Mouse (Mus musculus) hindbrain, embryonic 12.5 days (tissue): ENCODE data around the gene Nsd2. TPM values are rescaled to one million over a fixed set of nuclear protein-coding genes. Genes with fewer than 3 reads are reported as not detected.

ENCODE experiments used
- ATAC-seq: fragments of 200-750 bp; cut with Nextera tagmentation; 2 replicates; pipeline ENCODE4 v1.8.0; 2017; ENCODE audit warnings: moderate TSS enrichment; ENCODE audit not compliant: low FRiP score
- H3K27ac ChIP-seq: fragments of 300-500 bp; sonication (generic); 2 replicates; pipeline ENCODE4 v1.5.1; 2016; ENCODE audit warnings: mild to moderate bottlenecking
- H3K27me3 ChIP-seq: fragments of 300-500 bp; sonication (generic); 2 replicates; pipeline ENCODE4 v1.6.1; 2016; ENCODE audit warnings: mild to moderate bottlenecking
- H3K36me3 ChIP-seq: fragments of 300-500 bp; sonication (generic); 2 replicates; pipeline ENCODE4 v1.6.1; 2016; ENCODE audit warnings: mild to moderate bottlenecking
- H3K4me1 ChIP-seq: fragments of 300-500 bp; sonication (generic); 2 replicates; pipeline ENCODE4 v1.6.1; 2016
- H3K4me2 ChIP-seq: fragments of 300-500 bp; sonication (generic); replicated peaks from 2 replicates; pipeline ENCODE4 v1.6.1; 2016; ENCODE audit warnings: mild to moderate bottlenecking
- H3K4me3 ChIP-seq: fragments of 300-500 bp; sonication (generic); 2 replicates; pipeline ENCODE4 v1.5.1; 2016; ENCODE audit warnings: mild to moderate bottlenecking
- H3K9ac ChIP-seq: fragments of 300-500 bp; sonication (generic); 2 replicates; pipeline ENCODE4 v1.6.1; 2016; ENCODE audit warnings: mild to moderate bottlenecking, moderate library complexity
- H3K9me3 ChIP-seq: fragments of 300-500 bp; sonication (generic); replicated peaks from 2 replicates; pipeline ENCODE4 v1.6.1; 2016; ENCODE audit warnings: mild to moderate bottlenecking
- WGBS: fragments of 180-500 bp; shearing (Covaris S2); methylation state at CpG from one replicate; pipeline ENCODE4 v1.1.7; 2016; 5-methylcytosine and 5-hydroxymethylcytosine counted together
- polyA plus RNA-seq: library from polyadenylated mRNA; unstranded; fragments of >200 nt; fragmentation: Nextera tagmentation; extraction: Ambion mirVana; gene quantifications from 2 replicates; pipeline ENCODE4 v1.2.1, GENCODE M21; 2016

The Nsd2 gene
- polyA plus RNA-seq, result 98.9 and 104 TPM in 2 replicates

- peak within 1 kb of the TSS; percentile 63 for H3K4me2 ChIP-seq
- H3K4me3 ChIP-seq, result peak within 1 kb of the TSS; percentile 91
- H3K9ac ChIP-seq, result peak within 1 kb of the TSS; percentile 96
- no peaks in the 10 kb centered on the region for H3K36me3 ChIP-seq
- H3K9me3 ChIP-seq, result no peaks in the 10 kb centered on the region
- H3K27ac ChIP-seq, result peak within 1 kb of the TSS; percentile 99
- no peaks in the 10 kb centered on the region for H3K27me3 ChIP-seq
- H3K4me1 ChIP-seq, result peaks cover 48% of the 10 kb centered on the region
- WGBS, result under 1% methylated on average over 101 of the region's 136 CpGs
- ATAC-seq, result peak; percentile 81
Observed at GRCm38 (mm10) chr5:33819876-33820732, at the start of gene Nsd2. Gene Nsd2, plus strand, starts transcription at chr5:33820725.

- no peaks in the 10 kb centered on the region for H3K27me3 ChIP-seq
- no peak overlapping the region for H3K4me2 ChIP-seq
- no peak for ATAC-seq
- no peak overlapping the region for H3K27ac ChIP-seq
- peaks cover 14% of the 10 kb centered on the region for H3K4me1 ChIP-seq
- no peaks in the 10 kb centered on the region for H3K9me3 ChIP-seq
- peaks cover 25% of the 10 kb centered on the region for H3K36me3 ChIP-seq
- H3K9ac ChIP-seq, result no peak overlapping the region
- H3K4me3 ChIP-seq, result no peak overlapping the region
Observed at GRCm38 (mm10) chr5:33777195-33777594, 43.3 kb upstream of the Nsd2 start.

- Histone ChIP-seq H3K4me1 (peaks cover 20% of the 10 kb centered on the region), H3K9me3 (no peaks in the 10 kb centered on the region), H3K36me3 (peaks cover 11% of the 10 kb centered on the region), H3K27me3 (no peaks in the 10 kb centered on the region), H3K9ac (peak overlapping the region; percentile 69), H3K4me2 (peak overlapping the region; percentile 87), H3K4me3 (peak overlapping the region; percentile 79), H3K27ac (peak overlapping the region; percentile 88)
- peak; percentile 7; the same call in 1 of the 2 replicates for ATAC-seq
- WGBS, result 5% methylated on average over 11 of the region's 11 CpGs
Observed at GRCm38 (mm10) chr5:33781964-33782344, 38.6 kb upstream of the Nsd2 start.

GRCm38 (mm10) chr5:33782345-33782998 lies 38.1 kb upstream of the Nsd2 start, which contains the start of gene Letm1:
Gene Letm1, minus strand, starts transcription at chr5:33782817.
- peak within 1 kb of the TSS; percentile 87 for H3K4me2 ChIP-seq
- H3K9me3 ChIP-seq, result no peaks in the 10 kb centered on the region
- no peaks in the 10 kb centered on the region for H3K27me3 ChIP-seq
- H3K4me3 ChIP-seq, result peak within 1 kb of the TSS; percentile 79
- under 1% methylated on average over 59 of the region's 65 CpGs for WGBS
- peak within 1 kb of the TSS; percentile 88 for H3K27ac ChIP-seq
- H3K9ac ChIP-seq, result peak within 1 kb of the TSS; percentile 69
- H3K36me3 ChIP-seq, result peaks cover 6% of the 10 kb centered on the region
- peaks cover 20% of the 10 kb centered on the region for H3K4me1 ChIP-seq
- peak; percentile 100 for ATAC-seq

- peak overlapping the region; percentile 69 for H3K9ac ChIP-seq
- H3K4me3 ChIP-seq, result peak overlapping the region; percentile 79
- peaks cover under 1% of the 10 kb centered on the region for H3K36me3 ChIP-seq
- H3K4me1 ChIP-seq, result peaks cover 20% of the 10 kb centered on the region
- peak overlapping the region; percentile 88 for H3K27ac ChIP-seq
- H3K27me3 ChIP-seq, result no peaks in the 10 kb centered on the region
- peak; percentile 84; the same call in 1 of the 2 replicates for ATAC-seq
- peak overlapping the region; percentile 87 for H3K4me2 ChIP-seq
- no peaks in the 10 kb centered on the region for H3K9me3 ChIP-seq
- WGBS, result 14% methylated on average over 6 of the region's 6 CpGs
Observed at GRCm38 (mm10) chr5:33782999-33783390, 37.5 kb upstream of the Nsd2 start.

GRCm38 (mm10) chr5:33791912-33792643 lies 28.4 kb upstream of the Nsd2 start:
- Histone ChIP-seq H3K27me3 (no peaks in the 10 kb centered on the region), H3K27ac (no peak overlapping the region), H3K9me3 (no peaks in the 10 kb centered on the region), H3K9ac (no peak overlapping the region), H3K4me2 (no peak overlapping the region), H3K4me1 (no peaks in the 10 kb centered on the region), H3K4me3 (no peak overlapping the region), H3K36me3 (no peaks in the 10 kb centered on the region)
- 78% methylated on average over 5 of the region's 5 CpGs for WGBS
- ATAC-seq, result no peak

- Histone ChIP-seq H3K27ac (no peak overlapping the region), H3K4me2 (no peak overlapping the region), H3K4me1 (no peaks in the 10 kb centered on the region), H3K27me3 (no peaks in the 10 kb centered on the region), H3K4me3 (no peak overlapping the region), H3K9ac (no peak overlapping the region), H3K36me3 (no peaks in the 10 kb centered on the region), H3K9me3 (peaks cover 17% of the 10 kb centered on the region; the same call in 1 of the 2 replicates)
- ATAC-seq, result no peak
- WGBS, result 83% methylated on average over 2 of the region's 2 CpGs
Observed at GRCm38 (mm10) chr5:33803337-33803736, 17.2 kb upstream of the Nsd2 start.

- H3K36me3 ChIP-seq, result no peaks in the 10 kb centered on the region
- 90% methylated on average over 4 of the region's 4 CpGs for WGBS
- H3K4me3 ChIP-seq, result no peak overlapping the region
- no peak overlapping the region for H3K27ac ChIP-seq
- no peak overlapping the region for H3K4me2 ChIP-seq
- H3K9me3 ChIP-seq, result no peaks in the 10 kb centered on the region
- H3K9ac ChIP-seq, result no peak overlapping the region
- no peaks in the 10 kb centered on the region for H3K4me1 ChIP-seq
- H3K27me3 ChIP-seq, result no peaks in the 10 kb centered on the region
- no peak for ATAC-seq
Observed at GRCm38 (mm10) chr5:33811519-33811918, 9.0 kb upstream of the Nsd2 start.

GRCm38 (mm10) chr5:33816008-33816725 lies 4.4 kb upstream of the Nsd2 start:
- no peak overlapping the region for H3K9ac ChIP-seq
- 86% methylated on average over 6 of the region's 6 CpGs for WGBS
- peaks cover 19% of the 10 kb centered on the region for H3K4me1 ChIP-seq
- H3K27me3 ChIP-seq, result no peaks in the 10 kb centered on the region
- H3K4me3 ChIP-seq, result no peak overlapping the region
- no peaks in the 10 kb centered on the region for H3K9me3 ChIP-seq
- ATAC-seq, result no peak
- H3K36me3 ChIP-seq, result no peaks in the 10 kb centered on the region
- no peak overlapping the region for H3K4me2 ChIP-seq
- H3K27ac ChIP-seq, result no peak overlapping the region

- H3K4me1 ChIP-seq, result peaks cover 31% of the 10 kb centered on the region
- no peak overlapping the region for H3K27ac ChIP-seq
- H3K9me3 ChIP-seq, result no peaks in the 10 kb centered on the region
- H3K4me3 ChIP-seq, result no peak overlapping the region
- no peaks in the 10 kb centered on the region for H3K27me3 ChIP-seq
- no peak overlapping the region for H3K4me2 ChIP-seq
- no peaks in the 10 kb centered on the region for H3K36me3 ChIP-seq
- 9% methylated on average over 5 of the region's 5 CpGs for WGBS
- no peak for ATAC-seq
- H3K9ac ChIP-seq, result no peak overlapping the region
Observed at GRCm38 (mm10) chr5:33818104-33818503, 2.4 kb upstream of the Nsd2 start.

GRCm38 (mm10) chr5:33819141-33819875 lies 1.2 kb upstream of the Nsd2 start:
- Histone ChIP-seq H3K4me2 (peak overlapping the region; percentile 60), H3K4me3 (peak overlapping the region; percentile 91), H3K4me1 (peaks cover 40% of the 10 kb centered on the region), H3K27me3 (no peaks in the 10 kb centered on the region), H3K27ac (peak overlapping the region; percentile 99), H3K9ac (peak overlapping the region; percentile 96), H3K9me3 (no peaks in the 10 kb centered on the region), H3K36me3 (no peaks in the 10 kb centered on the region)
- peak; percentile 59 for ATAC-seq
- WGBS, result 12% methylated on average over 9 of the region's 9 CpGs
